Mouse (Mus musculus): Measurements from ENCODE around the gene Tagln2.
A peak's percentile ranks its signal among the peaks of the same experiment; 100 is the strongest.

DNA sequence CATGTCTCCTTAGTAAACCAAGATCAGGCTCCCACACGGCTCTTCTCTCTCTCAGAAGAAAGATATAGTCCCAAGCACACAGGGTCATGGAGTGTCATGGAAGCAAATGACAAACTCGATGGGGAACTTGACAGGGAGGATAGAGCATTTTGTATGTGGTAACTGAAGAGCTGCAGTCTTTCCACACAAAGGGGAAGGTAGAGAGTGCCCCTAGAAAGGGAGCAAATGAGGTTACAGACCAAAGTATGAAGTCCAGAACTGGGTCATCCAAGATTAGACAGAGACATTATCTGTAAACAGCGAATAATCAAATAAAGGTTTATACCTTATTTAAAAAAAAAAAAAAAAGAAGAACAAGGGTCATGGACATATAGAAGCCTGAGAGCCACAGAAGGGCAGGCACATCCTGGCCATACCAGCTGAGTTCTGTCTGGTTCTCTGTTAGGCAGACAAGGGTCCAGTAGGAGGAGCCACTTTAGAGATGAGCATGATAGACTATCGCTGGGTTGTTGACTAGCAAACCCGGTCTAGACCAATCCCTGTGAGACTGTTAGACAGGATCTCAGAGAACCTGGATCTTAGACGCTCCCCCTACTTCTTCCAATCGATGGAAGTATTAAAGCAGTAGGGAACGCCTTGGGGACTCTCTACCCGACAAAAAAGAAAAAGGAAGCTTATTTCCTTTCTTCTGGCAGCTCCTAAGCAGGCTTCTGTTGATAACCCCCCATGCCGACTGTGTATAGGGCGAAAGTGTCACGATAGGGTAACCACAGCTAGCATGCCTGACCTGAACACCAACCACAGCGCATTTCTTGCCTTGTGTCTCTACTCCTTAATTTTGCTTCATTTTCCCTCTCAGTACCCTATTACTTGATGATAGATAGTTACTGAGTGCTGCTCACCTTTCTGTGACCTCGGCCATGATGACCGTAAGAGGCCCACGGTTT lies 36.2 kb upstream of the Tagln2 start:
- 0 out of 2 replicates have a peak, but pooled peaks have one; percentile 13 for TF ChIP-seq CTCF (IDR thresholded peaks at IDR 0.05; ENCODE audit: low read depth)
- TF ChIP-seq EP300 (IDR thresholded peaks at IDR 0.05; ENCODE audit: low read depth): no peak
